ENCODE assay signal across 14 mouse cellular contexts in genomic region chr2:34129674-34130267, GRCm38 (mm10).
DNase-seq lines count a peak whose midpoint lies in the region; ATAC-seq and TF ChIP-seq lines count a peak whose summit lies in the region.
"Had no signal": no experiment of that assay in that cellular context is flagged by ENCODE, and none has a peak within 500 bp of the region (broad histone marks: within the 10 kb centered on the region; RNA-seq: fewer than 3 reads in every experiment).

No protein-coding gene starts in this region.

- H3K4me2 ChIP-seq in midbrain, embryonic 13.5 days (replicated peaks): no peak overlapping the region
- no peak overlapping the region for H3K4me2 ChIP-seq in midbrain, embryonic 11.5 days
- peak overlapping the region; percentile 37 for H3K4me2 ChIP-seq in forebrain, postnatal 0 days (ENCODE audit: low read depth)
- no peak overlapping the region for H3K4me2 ChIP-seq in neural tube, embryonic 12.5 days (replicated peaks)

- H3K9ac ChIP-seq in midbrain, embryonic 13.5 days (replicated peaks): no peak overlapping the region
- H3K9ac ChIP-seq in midbrain, embryonic 11.5 days (ENCODE audit: low read length): no peak overlapping the region
- no peak overlapping the region for H3K9ac ChIP-seq in forebrain, postnatal 0 days
- no peak overlapping the region for H3K9ac ChIP-seq in neural tube, embryonic 12.5 days

- H3K36me3 ChIP-seq in midbrain, embryonic 13.5 days: no peaks in the 10 kb centered on the region
- H3K36me3 ChIP-seq in midbrain, embryonic 11.5 days (ENCODE audit: control insufficient read depth, insufficient read depth, low read length): no peaks in the 10 kb centered on the region
- no peaks in the 10 kb centered on the region for H3K36me3 ChIP-seq in forebrain, postnatal 0 days (ENCODE audit: insufficient read depth)
- no peaks in the 10 kb centered on the region for H3K36me3 ChIP-seq in neural tube, embryonic 12.5 days

- peaks cover 3% of the 10 kb centered on the region; the same call in 1 of the 2 replicates for H3K27me3 ChIP-seq in midbrain, embryonic 13.5 days
- H3K27me3 ChIP-seq in midbrain, embryonic 11.5 days (ENCODE audit: control insufficient read depth, insufficient read depth, low read length): no peaks in the 10 kb centered on the region
- no peaks in the 10 kb centered on the region; the same call in 1 of the 2 replicates for H3K27me3 ChIP-seq in forebrain, postnatal 0 days (ENCODE audit: insufficient read depth, low read length)
- H3K27me3 ChIP-seq in neural tube, embryonic 12.5 days (replicated peaks): no peaks in the 10 kb centered on the region

- 56% methylated on average over 13 of the region's 13 CpGs for WGBS in midbrain, embryonic 13.5 days
- WGBS in midbrain, embryonic 11.5 days: 74% methylated on average over 13 of the region's 13 CpGs
- 19% methylated on average over 13 of the region's 13 CpGs for WGBS in forebrain, postnatal 0 days
- 66% methylated on average over 13 of the region's 13 CpGs for WGBS in neural tube, embryonic 12.5 days

- H3K4me1 ChIP-seq in midbrain, embryonic 13.5 days (replicated peaks): peaks cover 24% of the 10 kb centered on the region
- no peaks in the 10 kb centered on the region for H3K4me1 ChIP-seq in midbrain, embryonic 11.5 days (ENCODE audit: control insufficient read depth, insufficient read depth, low read length)
- H3K4me1 ChIP-seq in forebrain, postnatal 0 days (ENCODE audit: insufficient read depth): no peaks in the 10 kb centered on the region
- peaks cover 8% of the 10 kb centered on the region; the same call in 1 of the 2 replicates for H3K4me1 ChIP-seq in neural tube, embryonic 12.5 days

- no peak overlapping the region for H3K4me3 ChIP-seq in midbrain, embryonic 13.5 days (replicated peaks)
- no peak overlapping the region for H3K4me3 ChIP-seq in midbrain, embryonic 11.5 days (ENCODE audit: low read depth, low read length)
- H3K4me3 ChIP-seq in forebrain, postnatal 0 days (ENCODE audit: low read depth, low read length): no peak overlapping the region
- H3K4me3 ChIP-seq in neural tube, embryonic 12.5 days: no peak overlapping the region
- H3K4me3 ChIP-seq: myocyte had no signal

- TF ChIP-seq CTCF in forebrain, postnatal 0 days (IDR thresholded peaks at IDR 0.05; ENCODE audit: low read depth): no peak

- no peaks in the 10 kb centered on the region for H3K9me3 ChIP-seq in midbrain, embryonic 13.5 days
- no peaks in the 10 kb centered on the region for H3K9me3 ChIP-seq in midbrain, embryonic 11.5 days (ENCODE audit: control insufficient read depth, low read length)
- no peaks in the 10 kb centered on the region for H3K9me3 ChIP-seq in forebrain, postnatal 0 days (ENCODE audit: low read length)
- no peaks in the 10 kb centered on the region for H3K9me3 ChIP-seq in neural tube, embryonic 12.5 days

- peak overlapping the region; percentile 39 for H3K27ac ChIP-seq in midbrain, embryonic 13.5 days
- H3K27ac ChIP-seq in midbrain, embryonic 11.5 days (ENCODE audit: low read depth, low read length): no peak overlapping the region
- no peak overlapping the region for H3K27ac ChIP-seq in forebrain, postnatal 0 days (ENCODE audit: low read depth, low read length)
- H3K27ac ChIP-seq in neural tube, embryonic 12.5 days: no peak overlapping the region

- peak; percentile 5 for DNase-seq in cerebellum, adult 9-10 months
- DNase-seq in cerebellum, adult 11 months: no peak
- DNase-seq in midbrain, embryonic 11.5 days (ENCODE audit: low spot score, missing footprints): no peak
- peak; percentile 59 for DNase-seq in forebrain, postnatal 0 days
- DNase-seq in heart, postnatal 25 days (ENCODE audit: low spot score): no peak
- DNase-seq in lung, postnatal 14 days: no peak
- DNase-seq: adrenal gland, postnatal 10 days; heart, adult 11 months; heart, postnatal 14 days; kidney, adult 18-20 months; lung, postnatal 4 days had no signal

- peak; percentile 69 for ATAC-seq in midbrain, embryonic 13.5 days
- ATAC-seq in midbrain, embryonic 11.5 days (ENCODE audit: low FRiP score): no peak
- peak; percentile 66 for ATAC-seq in forebrain, postnatal 0 days
- ATAC-seq in neural tube, embryonic 12.5 days (ENCODE audit: low FRiP score, low read depth): 0 out of 2 replicates have a peak, but pooled peaks have one; percentile 4

- intact Hi-C loops in heart, postnatal 25 days (cut with DNase I): no loop called here

Comparison
In these comparisons a context has a peak if more than half of its experiments do, and no peak if none do; other contexts are left out.
1. DNase-seq: peak in cerebellum, adult 9-10 months (single experiment) and forebrain, postnatal 0 days (single experiment); none in cerebellum, adult 11 months (single experiment), midbrain, embryonic 11.5 days (single experiment), heart, postnatal 25 days (single experiment) and lung, postnatal 14 days (single experiment).